Mouse (Mus musculus) hematopoietic stem cell, adult 5-6 weeks (primary cell): ENCODE results near the gene Itgb4. TPM values are rescaled to one million over a fixed set of nuclear protein-coding genes. Genes with fewer than 3 reads are reported as not detected.

Experiments
- ATAC-seq, 2 experiments: fragments of 125-278 bp in 1 of 2; replicated peaks in 1 of 2; 2 replicates each; pipeline ENCODE4 v1.8.0; 2016 to 2017; ENCODE audit warnings: inconsistent platforms in 2 of 2, mild to moderate bottlenecking in 2 of 2, moderate number of reproducible peaks in 2 of 2, low read depth in 1 of 2, moderate TSS enrichment in 1 of 2; ENCODE audit not compliant: low FRiP score in 2 of 2, poor library complexity in 2 of 2, severe bottlenecking in 2 of 2, insufficient read depth in 1 of 2, low TSS enrichment in 1 of 2
- total RNA-seq: library from RNA; stranded (forward); fragments of 172-1452, 232-1000 nt; gene quantifications from 2 replicates; pipeline ENCODE4 v1.2.3, GENCODE M21; 2017

The Itgb4 gene
- total RNA-seq, 1 experiment from 2014 or later: 5.8 TPM

- ATAC-seq: no peak
Measured at GRCm38 (mm10) chr11:116036671-116037070, 62.2 kb downstream of the Itgb4 start.

- no peak for ATAC-seq
Measured at GRCm38 (mm10) chr11:116037826-116038225, 63.3 kb downstream of the Itgb4 start.

GRCm38 (mm10) chr11:116040593-116040992 is 66.1 kb downstream of the Itgb4 start:
- ATAC-seq: no peak

GRCm38 (mm10) chr11:116041833-116042232 is 67.3 kb downstream of the Itgb4 start:
- ATAC-seq: no peak

- no peak for ATAC-seq
Measured at GRCm38 (mm10) chr11:116042372-116043138, 68.0 kb downstream of the Itgb4 start.

GRCm38 (mm10) chr11:116043286-116043685 is 68.8 kb downstream of the Itgb4 start:
- ATAC-seq: no peak

GRCm38 (mm10) chr11:116045173-116045572 is 70.7 kb downstream of the Itgb4 start:
- ATAC-seq: no peak

- no peak for ATAC-seq
Measured at GRCm38 (mm10) chr11:116049610-116050009, 75.1 kb downstream of the Itgb4 start.

- no peak for ATAC-seq
Measured at GRCm38 (mm10) chr11:116050196-116050595, 75.7 kb downstream of the Itgb4 start.

GRCm38 (mm10) chr11:116053510-116054229 is 79.2 kb downstream of the Itgb4 start:
- ATAC-seq: no peak

- ATAC-seq: no peak
Measured at GRCm38 (mm10) chr11:116055873-116056272, 81.4 kb downstream of the Itgb4 start.

- no peak; a peak in 1 of 4 replicates for ATAC-seq
Measured at GRCm38 (mm10) chr11:116057237-116057881, 82.8 kb downstream of the Itgb4 start.

Other genes with a start within 250 kb of the Itgb4 start
- gene Tmem94, start 209.3 kb upstream of the Itgb4 start, total RNA-seq: 10.9 and 33.5 TPM in 2 replicates
- gene Caskin2, start 161.1 kb upstream of the Itgb4 start, total RNA-seq: 3.7 and 5.0 TPM in 2 replicates
- 23.5 and 28.7 TPM in 2 replicates for gene Tsen54, start 160.0 kb upstream of the Itgb4 start, total RNA-seq
- 5.9 and 6.5 TPM in 2 replicates for gene Llgl2, start 150.7 kb upstream of the Itgb4 start, total RNA-seq
- 0.60 and 0.75 TPM in 2 replicates for gene Myo15b, start 116.3 kb upstream of the Itgb4 start, total RNA-seq
- gene Smim5, start 74.7 kb upstream of the Itgb4 start, total RNA-seq: 7.3 and 32.0 TPM in 2 replicates
- 3.8 and 6.6 TPM in 2 replicates for gene Smim6, start 62.7 kb upstream of the Itgb4 start, total RNA-seq
- 116 and 170 TPM in 2 replicates for gene Sap30bp, start 41.4 kb upstream of the Itgb4 start, total RNA-seq
- 13.6 and 14.8 TPM in 2 replicates for gene Recql5, start 41.2 kb upstream of the Itgb4 start, total RNA-seq
- 32.4 and 36.0 TPM in 2 replicates for gene Galk1, start 38.0 kb downstream of the Itgb4 start, total RNA-seq
- 997 and 1,138 TPM in 2 replicates for gene H3f3b, start 53.3 kb downstream of the Itgb4 start, total RNA-seq
- 19.1 and 19.9 TPM in 2 replicates for gene Unk, start 55.6 kb downstream of the Itgb4 start, total RNA-seq
- gene Unc13d, start 103.3 kb downstream of the Itgb4 start, total RNA-seq: 33.5 and 42.0 TPM in 2 replicates
- 38.6 and 44.8 TPM in 2 replicates for gene Wbp2, start 112.3 kb downstream of the Itgb4 start, total RNA-seq
- 18.2 and 21.3 TPM in 2 replicates for gene Trim47, start 152.5 kb downstream of the Itgb4 start, total RNA-seq
- 9.1 TPM in 2 replicates for gene Trim65, start 156.4 kb downstream of the Itgb4 start, total RNA-seq
- gene Mrpl38, start 164.2 kb downstream of the Itgb4 start, total RNA-seq: 17.8 and 19.8 TPM in 2 replicates
- 17.6 and 46.2 TPM in 2 replicates for gene Fbf1, start 193.5 kb downstream of the Itgb4 start, total RNA-seq
- 12.3 and 22.2 TPM in 2 replicates for gene Ten1, start 224.1 kb downstream of the Itgb4 start, total RNA-seq
- 43.2 and 45.2 TPM in 2 replicates for gene Acox1, start 224.3 kb downstream of the Itgb4 start, total RNA-seq